Mouse (Mus musculus) erythroid progenitor cell, adult 5-6 weeks (primary cell): ENCODE measurements around the gene Serbp1. TPM values are rescaled to one million over a fixed set of nuclear protein-coding genes. Genes with fewer than 3 reads are reported as not detected.

Source experiments
- ATAC-seq: replicated peaks from 2 replicates; pipeline ENCODE4 v1.8.0; 2016; ENCODE audit warnings: moderate number of reproducible peaks, mild to moderate bottlenecking, moderate TSS enrichment, inconsistent platforms; ENCODE audit not compliant: poor library complexity, low FRiP score, severe bottlenecking
- total RNA-seq, 2 experiments: library from RNA; stranded (forward) in 1 of 2; stranded (reverse) in 1 of 2; fragments of 150-400 nt in 1 of 2; fragments of 186-747, 209-891 nt in 1 of 2; gene quantifications; 2 replicates each; pipeline versions ENCODE4 v1.2.3 to v1.2.4; 2015 to 2017; ENCODE audit warnings: low replicate concordance in 2 of 2

Serbp1 gene
- total RNA-seq, 2 experiments from 2014 or later = 456 to 627 TPM

DNA sequence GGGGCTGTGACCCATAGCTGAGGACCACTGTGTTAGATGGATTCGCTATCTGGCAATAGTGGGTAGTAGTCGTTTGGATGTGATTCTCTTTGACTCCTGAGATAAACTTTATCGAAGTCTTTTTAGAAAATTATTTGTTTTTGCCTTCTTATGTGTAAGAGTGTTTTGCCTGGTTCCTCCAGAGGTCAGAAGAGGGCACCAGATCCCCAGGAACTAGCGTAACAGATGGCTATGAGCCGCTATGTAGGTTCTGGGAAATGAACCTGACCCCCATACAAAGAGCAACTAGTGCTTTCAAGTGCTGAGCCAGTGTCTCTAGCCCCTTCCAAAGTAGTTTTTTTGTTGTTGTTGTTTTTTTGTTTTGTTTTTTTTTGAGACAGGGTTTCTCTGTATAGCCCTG is 58.1 kb downstream of the Serbp1 start:
- ATAC-seq = no peak

DNA sequence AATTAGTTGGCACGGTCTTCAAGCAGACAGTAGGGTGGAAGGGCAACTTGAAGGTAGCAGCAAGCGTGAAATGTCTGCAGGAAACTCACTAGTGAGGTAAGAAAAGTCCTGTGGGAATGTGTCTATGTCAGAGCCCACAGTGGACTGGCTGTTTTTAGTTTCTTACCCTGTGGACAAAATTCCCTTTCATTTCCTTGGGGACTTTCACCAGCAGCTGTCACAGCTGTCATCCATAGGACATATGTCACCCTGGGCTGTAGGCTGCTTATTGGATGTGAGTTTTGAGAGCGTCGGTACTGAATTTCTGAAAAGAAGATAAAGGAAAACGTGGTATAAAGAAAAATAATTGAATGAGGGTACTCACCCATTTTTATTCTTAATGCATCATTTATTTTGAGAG is 60.8 kb downstream of the Serbp1 start:
- no peak for ATAC-seq

- no peak for ATAC-seq
Observed at GRCm38 (mm10) chr6:67300300-67300699, 62.3 kb downstream of the Serbp1 start.

- no peak for ATAC-seq
Observed at GRCm38 (mm10) chr6:67300710-67301163, 62.8 kb downstream of the Serbp1 start.

DNA sequence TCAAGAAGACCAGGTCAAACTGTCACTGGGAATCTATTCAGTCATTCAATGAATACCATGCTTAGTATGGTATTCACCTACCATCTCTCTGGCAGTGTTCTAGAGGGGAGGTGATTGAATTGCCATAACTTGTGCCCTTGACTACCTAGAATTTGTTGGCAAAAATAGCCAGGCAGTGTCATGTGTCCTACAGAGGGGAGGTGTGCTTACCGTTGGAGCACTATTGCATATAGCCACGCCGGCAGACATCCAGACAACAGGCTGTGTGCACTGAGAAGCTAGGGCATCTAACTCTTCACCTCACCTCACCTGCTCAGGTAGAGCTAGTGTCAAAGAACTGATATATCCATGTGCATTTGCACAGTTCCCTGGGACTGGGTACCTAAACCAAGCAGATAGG is 63.3 kb downstream of the Serbp1 start:
- no peak for ATAC-seq

- ATAC-seq = no peak
Observed at GRCm38 (mm10) chr6:67302471-67302870, 64.5 kb downstream of the Serbp1 start.

DNA sequence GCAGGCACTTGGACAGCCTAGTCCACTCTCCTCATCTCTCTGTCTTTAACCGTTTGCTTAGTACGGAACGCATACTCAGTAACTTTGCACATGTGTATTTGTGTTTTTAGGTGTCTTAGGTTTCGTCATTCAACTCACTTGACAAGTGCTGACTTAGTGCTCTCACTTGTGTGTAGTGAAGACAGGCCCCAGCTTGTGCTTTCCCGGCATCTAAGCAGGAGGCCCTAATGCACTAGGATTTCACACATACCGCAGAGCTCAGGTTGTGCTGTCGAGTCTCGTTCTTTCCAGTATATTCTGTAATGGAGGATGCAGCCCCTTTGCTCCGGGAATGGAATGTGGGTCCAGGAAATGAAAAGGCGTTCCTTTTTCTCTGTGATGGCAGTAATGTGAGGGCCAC is 65.2 kb downstream of the Serbp1 start:
- no peak for ATAC-seq

- no peak for ATAC-seq
Observed at GRCm38 (mm10) chr6:67308994-67309393, 71.0 kb downstream of the Serbp1 start.

GRCm38 (mm10) chr6:67309752-67310151 is 71.8 kb downstream of the Serbp1 start:
- ATAC-seq = no peak

GRCm38 (mm10) chr6:67314697-67315096 is 76.7 kb downstream of the Serbp1 start:
- ATAC-seq = no peak

DNA sequence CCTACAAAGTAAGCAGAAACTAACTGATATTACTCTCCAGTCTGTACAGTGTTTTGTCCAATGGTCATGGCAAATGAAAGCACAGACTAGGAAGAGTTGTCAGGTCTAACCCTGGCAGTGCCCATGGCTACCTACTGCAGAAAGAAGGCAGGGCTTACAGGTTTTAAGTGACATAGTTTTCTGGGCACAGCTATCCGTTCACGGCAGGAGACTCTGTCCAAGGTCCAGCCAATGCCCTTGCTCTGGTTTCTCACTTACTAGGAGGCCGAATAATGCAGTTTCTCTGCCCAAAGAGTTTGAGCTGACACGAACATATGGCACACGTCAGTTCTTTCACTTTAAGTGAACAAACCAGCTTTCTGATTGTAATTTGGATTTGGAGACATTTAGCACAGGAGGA is 79.1 kb downstream of the Serbp1 start:
- no peak for ATAC-seq

DNA sequence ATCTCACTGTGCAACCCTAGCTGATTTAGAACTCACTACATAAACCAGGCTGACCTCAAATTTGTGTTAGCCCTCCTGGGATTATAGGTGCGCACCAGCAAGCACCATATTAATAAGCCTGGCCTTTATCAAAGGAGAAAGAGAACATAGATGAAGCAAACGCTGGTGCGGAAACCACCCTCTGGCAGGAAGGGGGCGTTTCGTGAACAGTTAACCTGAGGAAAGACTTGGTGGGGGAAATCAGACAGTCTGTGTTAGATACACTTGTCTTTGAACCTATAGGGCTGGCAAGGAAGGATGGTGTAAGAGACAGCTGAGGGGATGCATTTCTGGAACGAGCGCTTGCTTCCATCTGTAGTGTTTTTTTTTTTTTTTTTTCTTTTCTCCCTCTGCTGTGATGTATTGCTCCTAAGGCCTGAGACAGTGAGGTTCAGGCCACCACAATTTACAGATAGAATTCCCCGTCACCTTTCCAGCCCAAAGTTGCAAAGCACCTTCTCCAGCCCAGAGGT is 79.9 kb downstream of the Serbp1 start:
- no peak for ATAC-seq

DNA sequence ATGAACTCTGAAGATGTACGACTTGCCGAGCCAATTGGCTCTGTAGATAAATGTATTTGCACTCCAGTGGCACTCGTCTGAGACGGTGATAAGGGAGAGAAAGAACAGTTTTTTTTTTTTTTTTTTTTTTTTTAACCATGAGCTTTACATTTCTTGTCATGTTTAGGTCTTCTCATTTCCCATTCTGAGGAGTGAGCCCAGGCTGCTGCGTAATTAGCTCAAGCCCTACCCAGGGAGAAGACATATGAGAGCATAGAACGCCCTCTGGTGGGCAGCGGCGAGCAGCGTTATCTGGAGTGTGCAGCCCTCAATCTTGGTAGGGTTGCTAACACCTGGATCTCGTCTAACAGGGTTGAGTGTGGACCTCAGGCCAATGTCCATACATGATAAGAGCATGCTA is 80.5 kb downstream of the Serbp1 start:
- ATAC-seq = peak; percentile 86

GRCm38 (mm10) chr6:67323788-67324187 is 85.8 kb downstream of the Serbp1 start:
- no peak for ATAC-seq

DNA sequence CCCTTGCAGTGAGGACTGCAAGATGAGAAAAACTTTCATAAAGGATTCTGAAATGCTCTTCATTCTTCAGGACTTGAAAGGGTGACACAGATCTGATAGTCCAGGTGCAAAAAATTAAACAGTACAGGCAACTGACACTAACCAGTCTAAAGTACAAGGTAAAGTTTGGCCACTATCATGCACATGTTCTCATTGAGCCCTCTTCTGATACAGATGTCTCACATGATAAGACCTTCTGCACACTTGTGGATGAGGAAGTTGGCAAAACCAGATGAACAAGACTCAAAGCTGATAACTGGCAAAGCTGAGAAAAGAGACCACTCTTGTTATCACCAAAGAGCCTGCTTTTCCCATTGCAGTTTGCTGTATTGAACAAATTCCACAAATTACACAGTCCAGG is 100.0 kb downstream of the Serbp1 start:
- 0 out of 2 replicates have a peak, but pooled peaks have one; percentile 30 for ATAC-seq

DNA sequence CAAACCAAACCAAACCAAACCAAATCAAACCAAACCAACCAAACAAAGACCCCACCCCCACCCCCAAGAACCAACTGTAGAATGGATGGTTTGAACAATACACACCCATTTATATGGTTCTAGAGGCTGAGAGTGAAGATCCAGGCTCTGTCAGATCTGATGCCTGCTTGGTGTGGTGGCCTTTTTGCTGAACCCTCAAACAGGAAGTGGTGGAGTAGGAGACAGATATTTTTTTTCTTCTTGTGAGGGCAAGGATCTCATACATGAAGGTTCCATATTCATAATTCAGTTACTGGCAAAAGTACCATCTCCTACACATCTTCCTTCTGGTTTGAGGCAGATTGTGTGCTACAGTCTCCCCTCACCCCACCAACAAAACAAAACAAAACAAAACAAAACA is 101.5 kb downstream of the Serbp1 start:
- ATAC-seq = no peak

Other genes with a start within 250 kb of the Serbp1 start
- gene Gadd45a, start 200.7 kb upstream of the Serbp1 start, total RNA-seq (2015; ENCODE audit: low replicate concordance) = 113 and 203 TPM in 2 replicates
- gene Gadd45a, start 200.7 kb upstream of the Serbp1 start, total RNA-seq (2017; ENCODE audit: low replicate concordance) = 152 and 192 TPM in 2 replicates
- gene Il12rb2, start 138.0 kb downstream of the Serbp1 start, total RNA-seq (2015; ENCODE audit: low replicate concordance) = 6.3 TPM in 1 of 2 replicates, not detected in the other
- gene Il12rb2, start 138.0 kb downstream of the Serbp1 start, total RNA-seq (2017; ENCODE audit: low replicate concordance) = not detected in 2 replicates